Mouse (Mus musculus): ENCODE results near the gene Rhoh.

The Rhoh gene

GRCm38 (mm10) chr5:65895121-65895692 lies 34.2 kb downstream of the Rhoh start:
- DNase-seq (ENCODE audit: low spot score in 2 of 2) = no peak

DNA sequence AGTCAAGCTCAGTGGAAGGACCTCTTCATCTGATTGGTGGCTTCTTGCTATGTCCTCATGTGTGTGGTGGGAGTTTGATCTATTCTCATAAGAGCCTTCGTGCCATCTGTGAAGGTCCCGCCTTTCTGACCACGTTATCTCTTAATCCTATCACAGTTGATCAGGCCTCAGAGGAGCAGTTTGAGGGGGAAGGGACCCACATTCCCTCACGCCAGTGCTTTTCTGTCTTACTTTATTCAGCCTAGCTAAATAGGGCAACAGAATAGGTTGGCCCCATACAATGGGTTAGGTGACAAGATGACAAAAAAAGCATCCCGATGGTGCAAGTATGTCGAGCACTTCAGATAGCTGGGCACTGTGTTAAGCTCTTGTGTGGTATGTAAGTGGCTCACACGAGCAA lies 34.8 kb downstream of the Rhoh start:
- DNase-seq (ENCODE audit: low spot score in 2 of 2) = no peak

- DNase-seq (ENCODE audit: low spot score in 2 of 2) = no peak
Measured at GRCm38 (mm10) chr5:65897731-65898130, 36.7 kb downstream of the Rhoh start.

DNA sequence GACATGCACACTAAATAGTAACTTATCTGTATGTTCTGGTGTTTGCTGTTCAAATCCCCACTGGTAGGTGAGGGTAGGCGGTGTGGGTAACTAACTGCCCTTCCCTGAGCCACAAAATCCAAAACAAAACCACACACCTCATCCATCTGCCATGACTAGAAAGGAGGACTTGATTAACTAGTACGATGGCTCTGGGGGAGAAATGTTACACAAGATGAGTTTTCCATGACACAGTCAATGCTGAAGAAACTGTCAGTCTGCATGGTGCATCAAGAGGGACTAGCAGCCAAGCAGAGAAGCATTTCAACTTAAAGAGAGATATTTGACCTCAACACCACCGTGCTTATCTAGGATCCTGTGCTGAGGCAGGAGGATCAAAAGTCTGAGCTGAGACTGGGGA lies 37.7 kb downstream of the Rhoh start:
- DNase-seq (ENCODE audit: low spot score in 2 of 2) = no peak

GRCm38 (mm10) chr5:65900113-65900512 lies 39.1 kb downstream of the Rhoh start:
- no peak for DNase-seq (ENCODE audit: low spot score in 2 of 2)

- no peak for DNase-seq (ENCODE audit: low spot score in 2 of 2)
Measured at GRCm38 (mm10) chr5:65900862-65901265, 39.9 kb downstream of the Rhoh start.

GRCm38 (mm10) chr5:65901868-65902418 lies 40.9 kb downstream of the Rhoh start:
- DNase-seq (ENCODE audit: low spot score in 2 of 2) = no peak

- DNase-seq (ENCODE audit: low spot score in 2 of 2) = no peak
Measured at GRCm38 (mm10) chr5:65902811-65903210, 41.8 kb downstream of the Rhoh start.

GRCm38 (mm10) chr5:65904476-65904875 lies 43.5 kb downstream of the Rhoh start:
- DNase-seq (ENCODE audit: low spot score in 2 of 2) = no peak

DNA sequence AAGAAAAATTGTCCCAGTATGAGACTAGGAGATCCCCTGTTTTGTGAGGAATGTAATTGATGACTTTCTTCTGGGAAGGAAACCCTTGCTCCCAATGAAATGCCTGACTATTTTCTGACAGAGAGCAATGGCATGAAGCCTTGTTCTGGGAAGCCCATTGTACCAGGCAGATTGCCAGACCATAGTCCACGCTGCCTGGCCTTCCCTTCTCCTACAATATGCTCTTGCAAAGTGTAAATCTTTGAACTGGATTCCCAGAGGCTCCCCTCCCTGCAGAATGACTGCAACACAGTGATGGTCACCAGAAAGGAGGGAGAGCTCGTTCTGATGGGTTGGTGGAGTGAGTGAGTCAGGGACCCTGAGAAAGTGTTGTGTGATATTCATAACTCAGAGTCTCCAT lies 47.7 kb downstream of the Rhoh start:
- DNase-seq (ENCODE audit: low spot score in 2 of 2) = no peak

- no peak for DNase-seq (ENCODE audit: low spot score in 2 of 2)
Measured at GRCm38 (mm10) chr5:65909321-65909720, 48.3 kb downstream of the Rhoh start.

GRCm38 (mm10) chr5:65910398-65910797 lies 49.4 kb downstream of the Rhoh start:
- no peak for DNase-seq (ENCODE audit: low spot score in 2 of 2)

GRCm38 (mm10) chr5:65911676-65912075 lies 50.7 kb downstream of the Rhoh start:
- DNase-seq (ENCODE audit: low spot score in 2 of 2) = no peak

DNA sequence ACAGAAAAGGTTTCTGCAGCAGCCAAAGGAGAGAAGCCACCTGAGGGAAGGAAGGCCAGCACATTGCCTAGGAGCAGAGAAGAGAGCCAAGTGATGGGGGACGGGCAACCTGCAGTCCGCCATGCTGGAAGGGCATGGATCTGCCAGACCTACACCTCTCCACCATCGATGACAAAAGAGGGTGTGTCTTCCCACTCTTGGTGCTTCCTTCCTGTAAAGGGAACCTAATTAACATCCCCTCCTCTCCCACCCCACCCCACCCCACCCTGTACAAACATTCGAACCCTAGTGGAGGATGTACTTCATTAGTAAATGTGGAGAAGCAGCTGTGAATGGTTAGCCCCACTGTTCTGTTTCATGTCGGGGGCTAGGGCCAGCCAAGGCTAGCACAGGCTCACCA lies 51.2 kb downstream of the Rhoh start:
- no peak for DNase-seq (ENCODE audit: low spot score in 2 of 2)

DNA sequence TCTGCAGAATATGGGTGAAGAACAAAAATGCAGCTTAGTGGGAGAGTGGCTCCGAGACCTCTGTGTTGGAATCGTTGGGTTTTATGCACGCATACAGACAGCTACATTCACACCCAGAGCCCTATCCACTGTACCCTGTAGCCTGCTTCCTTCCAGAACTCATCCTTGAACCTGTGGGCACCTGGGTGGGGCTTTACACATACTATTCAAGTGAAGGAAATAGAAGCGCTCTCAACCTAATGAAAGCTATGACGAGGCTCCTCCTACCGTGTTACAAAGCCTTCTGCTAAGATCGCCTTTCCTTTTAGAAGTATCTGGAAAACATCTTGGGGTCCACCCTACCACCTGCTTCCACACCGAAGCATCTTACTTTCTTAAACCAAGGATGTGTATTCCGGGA lies 52.1 kb downstream of the Rhoh start:
- no peak for DNase-seq (ENCODE audit: low spot score in 2 of 2)

DNA sequence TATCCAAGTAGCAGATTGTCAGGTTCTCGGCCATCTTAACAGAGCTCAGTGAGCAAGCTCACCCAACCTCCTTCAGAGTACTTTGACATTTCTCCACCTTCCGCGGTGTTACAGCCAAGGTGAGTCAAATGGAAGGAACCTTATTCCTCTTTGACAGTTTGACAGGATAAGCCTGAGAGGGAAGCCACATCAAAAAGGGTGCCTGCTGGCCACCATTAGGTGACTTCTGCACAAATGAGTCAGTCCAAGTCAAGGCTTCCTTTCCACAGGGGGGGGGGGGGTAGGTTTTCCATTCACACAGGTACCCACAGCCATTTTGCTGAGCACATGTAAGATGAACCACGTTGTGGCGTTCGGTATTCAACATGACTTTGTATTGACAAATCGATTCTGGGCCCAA lies 53.3 kb downstream of the Rhoh start:
- DNase-seq (ENCODE audit: low spot score in 2 of 2) = no peak

- DNase-seq (ENCODE audit: low spot score in 2 of 2) = no peak
Measured at GRCm38 (mm10) chr5:65916930-65917329, 55.9 kb downstream of the Rhoh start.

DNA sequence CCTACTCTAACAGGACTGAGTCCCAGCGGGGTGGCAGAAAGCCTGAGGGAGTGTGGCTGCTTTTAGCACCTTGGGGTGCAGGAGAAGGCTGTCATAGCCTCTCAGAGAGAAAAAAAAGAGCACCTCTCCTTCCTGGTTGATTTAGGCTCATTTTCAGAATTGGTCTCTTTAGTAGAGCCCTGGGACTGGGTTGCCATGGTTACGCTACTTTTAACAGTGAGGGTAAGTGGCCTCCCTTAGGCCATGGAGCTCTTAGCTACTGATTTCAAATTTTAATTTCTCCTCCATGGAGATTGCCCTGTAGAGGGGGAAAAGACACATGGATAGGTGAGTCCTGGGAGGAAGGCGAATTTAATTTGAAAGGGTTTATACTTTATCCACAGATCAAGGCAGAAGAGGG lies 57.6 kb downstream of the Rhoh start:
- DNase-seq (ENCODE audit: low spot score in 2 of 2) = no peak

- no peak for DNase-seq (ENCODE audit: low spot score in 2 of 2)
Measured at GRCm38 (mm10) chr5:65919326-65919725, 58.3 kb downstream of the Rhoh start.

GRCm38 (mm10) chr5:65919904-65920303 lies 58.9 kb downstream of the Rhoh start:
- no peak for DNase-seq (ENCODE audit: low spot score in 2 of 2)

DNA sequence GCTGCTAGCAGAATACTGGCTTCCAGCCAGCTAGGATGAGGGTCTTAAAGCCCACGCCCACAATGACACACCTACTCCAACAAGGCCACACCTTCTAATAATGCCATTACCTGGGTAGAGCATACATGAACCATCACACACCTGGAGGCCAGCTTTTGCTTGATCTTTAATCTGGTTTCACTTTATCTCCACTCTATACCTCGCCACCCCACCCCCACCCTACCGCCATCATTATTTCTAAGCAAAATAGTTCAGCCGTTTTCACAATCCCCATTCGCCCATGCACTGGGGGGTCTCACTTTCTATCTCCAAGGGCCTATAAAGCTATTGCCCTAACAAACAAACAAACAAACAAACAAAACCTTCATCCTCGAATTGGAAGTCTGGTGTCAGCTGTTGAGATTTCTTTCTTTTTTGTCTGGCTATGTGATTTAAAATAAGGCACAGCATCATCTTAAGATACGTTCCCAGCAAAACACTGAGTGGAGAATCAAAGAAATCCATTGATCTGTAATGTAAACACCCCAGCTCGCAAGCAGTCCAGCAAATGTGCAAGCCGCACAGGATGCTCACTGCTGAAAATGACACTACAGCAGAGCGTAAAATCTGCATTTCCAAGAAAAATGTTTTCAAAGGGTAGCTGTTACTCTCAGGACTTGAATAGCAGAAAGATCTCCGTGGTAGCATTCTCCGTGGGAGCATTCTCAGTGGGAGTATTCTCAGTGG lies 59.9 kb downstream of the Rhoh start:
- no peak for DNase-seq (ENCODE audit: low spot score in 2 of 2)

DNA sequence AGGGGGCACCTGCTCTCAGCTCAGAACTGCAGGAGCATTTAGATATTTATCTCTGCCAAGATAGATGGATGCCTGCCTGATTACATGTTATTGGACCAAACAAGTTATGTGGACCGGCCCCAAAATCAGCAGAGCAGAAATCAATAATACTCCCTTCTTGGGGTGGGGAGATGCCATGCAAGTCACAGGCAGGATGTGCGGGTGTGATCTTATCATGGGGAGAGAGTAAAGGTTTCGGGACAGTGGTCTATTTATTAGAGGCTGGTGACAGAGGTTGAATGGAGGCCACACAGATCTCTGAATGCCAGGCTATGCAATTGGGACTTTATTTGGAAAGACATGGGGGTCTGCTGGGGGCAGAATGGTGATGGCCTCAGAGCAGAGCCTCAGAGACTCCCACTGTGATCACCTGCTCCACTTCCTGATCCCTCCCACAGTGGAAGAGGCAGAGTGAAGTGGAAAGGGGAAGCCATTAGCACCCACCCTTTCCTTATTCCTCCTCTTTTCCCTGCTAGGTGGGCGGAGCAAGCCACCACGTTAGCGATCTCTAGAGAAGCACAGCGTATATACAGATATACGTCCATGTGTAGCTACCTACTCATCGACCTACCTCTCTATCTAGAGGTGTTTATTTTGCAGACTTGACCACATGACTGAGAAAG lies 60.6 kb downstream of the Rhoh start:
- DNase-seq (ENCODE audit: low spot score in 2 of 2) = no peak

- DNase-seq (ENCODE audit: low spot score in 2 of 2) = no peak
Measured at GRCm38 (mm10) chr5:65926666-65927065, 65.7 kb downstream of the Rhoh start.

All from frontal cortex, postnatal 25 days (tissue).